Mouse (Mus musculus): Measurements from ENCODE around the gene Zfp318.

Gene Zfp318

GRCm38 (mm10) chr17:46383294-46384060 lies at the start of gene Zfp318:
TSS of gene Zfp318 (plus strand) at chr17:46383731.
- DNase-seq (ENCODE audit: low spot score), result peak; percentile 97

GRCm38 (mm10) chr17:46336475-46336874 lies 47.1 kb upstream of the Zfp318 start:
- DNase-seq (ENCODE audit: low spot score), result no peak

GRCm38 (mm10) chr17:46341208-46341607 lies 42.3 kb upstream of the Zfp318 start:
- DNase-seq (ENCODE audit: low spot score), result peak; percentile 8

GRCm38 (mm10) chr17:46351026-46351700 lies 32.4 kb upstream of the Zfp318 start:
- DNase-seq (ENCODE audit: low spot score), result no peak

- peak; percentile 57 for DNase-seq (ENCODE audit: low spot score)
Measured at GRCm38 (mm10) chr17:46371783-46372182, 11.7 kb upstream of the Zfp318 start.

GRCm38 (mm10) chr17:46378564-46378963 lies 5.0 kb upstream of the Zfp318 start:
- DNase-seq (ENCODE audit: low spot score), result peak; percentile 16

- peak; percentile 4 for DNase-seq (ENCODE audit: low spot score)
Measured at GRCm38 (mm10) chr17:46384061-46384801, 700 bp downstream of the Zfp318 start.

GRCm38 (mm10) chr17:46388200-46388599 lies 4.7 kb downstream of the Zfp318 start:
- peak; percentile 48 for DNase-seq (ENCODE audit: low spot score)

- DNase-seq (ENCODE audit: low spot score), result peak; percentile 56
Measured at GRCm38 (mm10) chr17:46393012-46393411, 9.5 kb downstream of the Zfp318 start.

- DNase-seq (ENCODE audit: low spot score), result no peak
Measured at GRCm38 (mm10) chr17:46394631-46395030, 11.1 kb downstream of the Zfp318 start.

- no peak for DNase-seq (ENCODE audit: low spot score)
Measured at GRCm38 (mm10) chr17:46408478-46408877, 24.9 kb downstream of the Zfp318 start.

- peak; percentile 23 for DNase-seq (ENCODE audit: low spot score)
Measured at GRCm38 (mm10) chr17:46418628-46419027, 35.1 kb downstream of the Zfp318 start.

GRCm38 (mm10) chr17:46419717-46420116 lies 36.2 kb downstream of the Zfp318 start:
- no peak for DNase-seq (ENCODE audit: low spot score)

GRCm38 (mm10) chr17:46426496-46426895 lies 43.0 kb downstream of the Zfp318 start:
- no peak for DNase-seq (ENCODE audit: low spot score)

- no peak for DNase-seq (ENCODE audit: low spot score)
Measured at GRCm38 (mm10) chr17:46428761-46429414, 45.4 kb downstream of the Zfp318 start, which contains the start of gene Crip3. TSS of gene Crip3 (plus strand) at chr17:46428926.

- no peak for DNase-seq (ENCODE audit: low spot score)
Measured at GRCm38 (mm10) chr17:46433627-46434026, 50.1 kb downstream of the Zfp318 start.

- DNase-seq (ENCODE audit: low spot score), result no peak
Measured at GRCm38 (mm10) chr17:46436672-46437366, 53.3 kb downstream of the Zfp318 start.

- DNase-seq (ENCODE audit: low spot score), result no peak
Measured at GRCm38 (mm10) chr17:46438298-46438873, 54.9 kb downstream of the Zfp318 start, which contains the start of gene Slc22a7. TSS of gene Slc22a7 (minus strand) at chr17:46438457.

GRCm38 (mm10) chr17:46439176-46439575 lies 55.6 kb downstream of the Zfp318 start:
- no peak for DNase-seq (ENCODE audit: low spot score)

- no peak for DNase-seq (ENCODE audit: low spot score)
Measured at GRCm38 (mm10) chr17:46444839-46445579, 61.5 kb downstream of the Zfp318 start.

Data from lung, postnatal 25 days (tissue).